Mouse (Mus musculus): Measurements from ENCODE around the gene Gfra4. TPM values are rescaled to one million over a fixed set of nuclear protein-coding genes. Genes with fewer than 3 reads are reported as not detected.

Gene Gfra4
- polyA plus RNA-seq, 2 experiments, result 0.15 to 0.16 TPM

- no peaks in the 10 kb centered on the region for H3K9me3 ChIP-seq (ENCODE audit: control insufficient read depth, low read length)
- H3K9ac ChIP-seq (replicated peaks), result no peak overlapping the region
- H3K27ac ChIP-seq, result no peak overlapping the region
- H3K4me3 ChIP-seq (ENCODE audit: insufficient read depth in 1 of 2, low read depth in 2 of 2, low read length in 2 of 2), result no peak overlapping the region
- 48% methylated on average over 6 of the region's 6 CpGs for WGBS (ENCODE audit: insufficient replicate concordance)
- H3K4me2 ChIP-seq (ENCODE audit: low read depth), result no peak overlapping the region
- peaks cover 55% of the 10 kb centered on the region for H3K27me3 ChIP-seq (ENCODE audit: control insufficient read depth, insufficient read depth, low read length)
- TF ChIP-seq EP300 (IDR thresholded peaks at IDR 0.05; ENCODE audit: low read depth) (no peak), CTCF (IDR thresholded peaks at IDR 0.05; ENCODE audit: low read depth) (no peak)
- H3K4me1 ChIP-seq (replicated peaks; ENCODE audit: control insufficient read depth in 2 of 2, insufficient read depth in 2 of 2, low read length in 1 of 2), result peaks cover 0 to 3% of the 10 kb centered on the region in 2 experiments; a peak in 2 of 4 replicates
- no peak for DNase-seq (ENCODE audit: low read depth in 3 of 3, low spot score in 3 of 3)
- no peak for ATAC-seq (ENCODE audit: insufficient read depth)
- H3K36me3 ChIP-seq (replicated peaks; ENCODE audit: control insufficient read depth, insufficient read depth, low read depth), result no peaks in the 10 kb centered on the region
These were observed 10.1 kb upstream of the Gfra4 start for GRCm38 (mm10) chr2:131052862-131053418.

- H3K9ac ChIP-seq (replicated peaks), result no peak overlapping the region
- H3K27me3 ChIP-seq (ENCODE audit: control insufficient read depth, insufficient read depth, low read length), result peaks cover 52% of the 10 kb centered on the region
- DNase-seq (ENCODE audit: low read depth in 3 of 3, low spot score in 3 of 3) (peak in 2 of 3 experiments; percentile 17), ATAC-seq (ENCODE audit: insufficient read depth) (peak; percentile 47; the same call in 1 of the 2 replicates)
- H3K36me3 ChIP-seq (replicated peaks; ENCODE audit: control insufficient read depth, insufficient read depth, low read depth), result no peaks in the 10 kb centered on the region
- 44% methylated on average over 5 of the region's 5 CpGs for WGBS (ENCODE audit: insufficient replicate concordance)
- no peak overlapping the region for H3K27ac ChIP-seq
- no peak overlapping the region for H3K4me2 ChIP-seq (ENCODE audit: low read depth)
- no peaks in the 10 kb centered on the region for H3K9me3 ChIP-seq (ENCODE audit: control insufficient read depth, low read length)
- H3K4me1 ChIP-seq (replicated peaks; ENCODE audit: control insufficient read depth in 2 of 2, insufficient read depth in 2 of 2, low read length in 1 of 2), result peaks cover 0 to 3% of the 10 kb centered on the region in 2 experiments; a peak in 2 of 4 replicates
- TF ChIP-seq EP300 (IDR thresholded peaks at IDR 0.05; ENCODE audit: low read depth) (peak; percentile 62), CTCF (IDR thresholded peaks at IDR 0.05; ENCODE audit: low read depth) (no peak)
- H3K4me3 ChIP-seq (ENCODE audit: insufficient read depth in 1 of 2, low read depth in 2 of 2, low read length in 2 of 2), result no peak overlapping the region
These were observed 9.2 kb upstream of the Gfra4 start for GRCm38 (mm10) chr2:131052043-131052442.

- Histone ChIP-seq H3K9ac (replicated peaks) (no peak overlapping the region), H3K4me1 (replicated peaks; ENCODE audit: control insufficient read depth in 2 of 2, insufficient read depth in 2 of 2, low read length in 1 of 2) (peaks cover 0 to 2% of the 10 kb centered on the region in 2 experiments; a peak in 1 of 4 replicates), H3K4me2 (ENCODE audit: low read depth) (no peak overlapping the region), H3K27me3 (ENCODE audit: control insufficient read depth, insufficient read depth, low read length) (peaks cover 32% of the 10 kb centered on the region), H3K27ac (no peak overlapping the region), H3K36me3 (replicated peaks; ENCODE audit: control insufficient read depth, insufficient read depth, low read depth) (no peaks in the 10 kb centered on the region), H3K4me3 (ENCODE audit: insufficient read depth in 1 of 2, low read depth in 2 of 2, low read length in 2 of 2) (no peak overlapping the region), H3K9me3 (ENCODE audit: control insufficient read depth, low read length) (no peaks in the 10 kb centered on the region)
- no peak for TF ChIP-seq CTCF (IDR thresholded peaks at IDR 0.05; ENCODE audit: low read depth)
- TF ChIP-seq EP300 (IDR thresholded peaks at IDR 0.05; ENCODE audit: low read depth), result no peak
- no peak for ATAC-seq (ENCODE audit: insufficient read depth)
- 58% methylated on average over 2 of the region's 2 CpGs for WGBS (ENCODE audit: insufficient replicate concordance)
- no peak for DNase-seq (ENCODE audit: low read depth in 3 of 3, low spot score in 3 of 3)
These were observed 3.1 kb upstream of the Gfra4 start for GRCm38 (mm10) chr2:131046025-131046424.

- ATAC-seq (ENCODE audit: insufficient read depth) (no peak), DNase-seq (ENCODE audit: low read depth in 3 of 3, low spot score in 3 of 3) (no peak)
- TF ChIP-seq CTCF (IDR thresholded peaks at IDR 0.05; ENCODE audit: low read depth) (no peak), EP300 (IDR thresholded peaks at IDR 0.05; ENCODE audit: low read depth) (no peak)
- Histone ChIP-seq H3K36me3 (replicated peaks; ENCODE audit: control insufficient read depth, insufficient read depth, low read depth) (no peaks in the 10 kb centered on the region), H3K27ac (no peak overlapping the region), H3K9ac (replicated peaks) (no peak overlapping the region), H3K9me3 (ENCODE audit: control insufficient read depth, low read length) (no peaks in the 10 kb centered on the region), H3K27me3 (ENCODE audit: control insufficient read depth, insufficient read depth, low read length) (peaks cover 36% of the 10 kb centered on the region), H3K4me3 (ENCODE audit: insufficient read depth in 1 of 2, low read depth in 2 of 2, low read length in 2 of 2) (no peak overlapping the region), H3K4me1 (replicated peaks; ENCODE audit: control insufficient read depth in 2 of 2, insufficient read depth in 2 of 2, low read length in 1 of 2) (peaks cover 0 to 2% of the 10 kb centered on the region in 2 experiments; a peak in 1 of 4 replicates), H3K4me2 (ENCODE audit: low read depth) (no peak overlapping the region)
- WGBS (ENCODE audit: insufficient replicate concordance), result 72% methylated on average over 9 of the region's 9 CpGs
These were observed 2.3 kb upstream of the Gfra4 start for GRCm38 (mm10) chr2:131044989-131045720.

GRCm38 (mm10) chr2:131044354-131044852, 1.5 kb upstream of the Gfra4 start:
- 9% methylated on average over 7 of the region's 7 CpGs for WGBS (ENCODE audit: insufficient replicate concordance)
- TF ChIP-seq EP300 (IDR thresholded peaks at IDR 0.05; ENCODE audit: low read depth), result no peak
- TF ChIP-seq CTCF (IDR thresholded peaks at IDR 0.05; ENCODE audit: low read depth), result peak; percentile 53
- H3K27me3 ChIP-seq (ENCODE audit: control insufficient read depth, insufficient read depth, low read length), result peaks cover 43% of the 10 kb centered on the region
- DNase-seq (ENCODE audit: low read depth in 3 of 3, low spot score in 3 of 3) (no peak), ATAC-seq (ENCODE audit: insufficient read depth) (0 out of 2 replicates have a peak, but pooled peaks have one; percentile 8)
- no peak overlapping the region for H3K27ac ChIP-seq
- peaks cover 0 to 2% of the 10 kb centered on the region in 2 experiments; a peak in 1 of 4 replicates for H3K4me1 ChIP-seq (replicated peaks; ENCODE audit: control insufficient read depth in 2 of 2, insufficient read depth in 2 of 2, low read length in 1 of 2)
- H3K4me2 ChIP-seq (ENCODE audit: low read depth), result no peak overlapping the region
- H3K9ac ChIP-seq (replicated peaks), result no peak overlapping the region
- no peaks in the 10 kb centered on the region for H3K36me3 ChIP-seq (replicated peaks; ENCODE audit: control insufficient read depth, insufficient read depth, low read depth)
- H3K9me3 ChIP-seq (ENCODE audit: control insufficient read depth, low read length), result no peaks in the 10 kb centered on the region
- no peak overlapping the region for H3K4me3 ChIP-seq (ENCODE audit: insufficient read depth in 1 of 2, low read depth in 2 of 2, low read length in 2 of 2)

Data from liver, embryonic 14.5 days (tissue).